Comparison of ENCODE assay signal across 17 mouse cellular contexts in the genomic region with DNA sequence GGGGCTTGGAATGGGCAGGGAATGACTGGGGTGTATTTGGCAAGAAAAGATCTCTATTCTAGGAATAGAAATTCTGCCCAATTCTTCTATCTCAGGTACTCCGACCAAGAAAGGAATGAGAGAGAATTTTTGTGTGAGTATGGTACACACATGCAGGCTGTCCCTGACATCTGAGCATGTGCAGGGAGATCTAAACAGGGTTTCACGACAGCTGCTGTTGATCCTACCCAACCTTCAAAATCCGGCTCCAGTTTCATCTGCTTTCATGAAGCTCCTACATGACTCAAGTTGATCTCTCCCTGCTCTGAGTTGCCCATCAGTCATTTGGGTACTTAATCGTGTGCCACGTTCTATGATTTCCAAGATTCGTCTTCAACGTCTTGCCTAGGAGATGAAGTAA.
"Had no signal": no experiment of that assay in that cellular context is flagged by ENCODE, and none has a peak within 500 bp of the region (broad histone marks: within the 10 kb centered on the region; RNA-seq: fewer than 3 reads in every experiment).

No protein-coding gene starts in this region.

- H3K4me2 ChIP-seq: neural tube, embryonic 12.5 days; neural tube, embryonic 13.5 days; neural tube, embryonic 15.5 days; stomach, embryonic 15.5 days had no signal

- H3K4me3 ChIP-seq: neural tube, embryonic 12.5 days; neural tube, embryonic 13.5 days; neural tube, embryonic 15.5 days; stomach, embryonic 15.5 days had no signal

- H3K36me3 ChIP-seq: neural tube, embryonic 12.5 days; neural tube, embryonic 13.5 days; neural tube, embryonic 15.5 days; stomach, embryonic 15.5 days had no signal

- H3K27me3 ChIP-seq: neural tube, embryonic 12.5 days; neural tube, embryonic 13.5 days; neural tube, embryonic 15.5 days; stomach, embryonic 15.5 days had no signal

- DNase-seq: retina, postnatal 1 day; right cerebral cortex, adult 18-20 months; right cerebral cortex, postnatal 14 days; right cerebral cortex, postnatal 25 days; right cerebral cortex, postnatal 4 days; spleen, adult 18-20 months; thymus, adult 18-20 months; thymus, adult 2 months; thymus, postnatal 14 days; thymus, postnatal 25 days; thymus, postnatal 36 days; thymus, postnatal 4 days had no signal

- H3K27ac ChIP-seq: neural tube, embryonic 12.5 days; neural tube, embryonic 13.5 days; neural tube, embryonic 15.5 days; stomach, embryonic 15.5 days; stomach, postnatal 0 days had no signal
